Mouse (Mus musculus): Measurements from ENCODE around the gene Itga6.
"Not testable (repeated sequence)": the region's sequence is repeated elsewhere in the genome, so short reads cannot be mapped to it uniquely, and the experiment has no call there.

The Itga6 gene

GRCm38 (mm10) chr2:71891536-71891935 lies 146.1 kb downstream of the Itga6 start:
- no peak for DNase-seq (ENCODE audit: low read depth, low spot score)

- DNase-seq (ENCODE audit: low read depth, low spot score), result no peak
Measured at GRCm38 (mm10) chr2:71892741-71893349, 147.4 kb downstream of the Itga6 start.

GRCm38 (mm10) chr2:71895596-71896286 lies 150.3 kb downstream of the Itga6 start:
- DNase-seq (ENCODE audit: low read depth, low spot score), result no peak

- DNase-seq (ENCODE audit: low read depth, low spot score), result no peak
Measured at GRCm38 (mm10) chr2:71897420-71897819, 152.0 kb downstream of the Itga6 start.

GRCm38 (mm10) chr2:71898335-71898856 lies 153.0 kb downstream of the Itga6 start:
- peak; percentile 11 for DNase-seq (ENCODE audit: low read depth, low spot score)

GRCm38 (mm10) chr2:71899886-71900285 lies 154.5 kb downstream of the Itga6 start:
- no peak for DNase-seq (ENCODE audit: low read depth, low spot score)

GRCm38 (mm10) chr2:71905154-71905553 lies 159.7 kb downstream of the Itga6 start:
- DNase-seq (ENCODE audit: low read depth, low spot score), result no peak

- not testable (repeated sequence) for DNase-seq (ENCODE audit: low read depth, low spot score)
Measured at GRCm38 (mm10) chr2:71906356-71906755, 160.9 kb downstream of the Itga6 start.
